Mouse (Mus musculus) T-cell, adult 2 months (primary cell): ENCODE data around the gene Radil.
A peak's percentile ranks its signal among the peaks of the same experiment; 100 is the strongest.

Experiments used
- DNase-seq: peaks from one replicate; pipeline ENCODE4 v3.0.0; 2022; ENCODE audit warnings: low spot score

Gene Radil

GRCm38 (mm10) chr5:142550706-142551652, at the start of gene Radil:
Radil (minus strand) TSS chr5:142551098.
- peak; percentile 76 for DNase-seq

GRCm38 (mm10) chr5:142597648-142598390, 46.9 kb upstream of the Radil start:
- DNase-seq = no peak

GRCm38 (mm10) chr5:142596723-142597122, 45.8 kb upstream of the Radil start:
- DNase-seq = no peak

- no peak for DNase-seq
These were observed 44.8 kb upstream of the Radil start for GRCm38 (mm10) chr5:142595698-142596097.

GRCm38 (mm10) chr5:142590953-142591616, 40.2 kb upstream of the Radil start:
- DNase-seq = no peak

GRCm38 (mm10) chr5:142583616-142584126, 32.8 kb upstream of the Radil start:
- DNase-seq = no peak

- peak; percentile 25 for DNase-seq
These were observed 30.6 kb upstream of the Radil start for GRCm38 (mm10) chr5:142581517-142581916.

- DNase-seq = no peak
These were observed 27.3 kb upstream of the Radil start for GRCm38 (mm10) chr5:142578192-142578591.

GRCm38 (mm10) chr5:142576832-142577231, 25.9 kb upstream of the Radil start:
- no peak for DNase-seq

- DNase-seq = no peak
These were observed 23.6 kb upstream of the Radil start for GRCm38 (mm10) chr5:142574323-142575057.

- no peak for DNase-seq
These were observed 13.7 kb upstream of the Radil start for GRCm38 (mm10) chr5:142564606-142565005.

- no peak for DNase-seq
These were observed 9.4 kb upstream of the Radil start for GRCm38 (mm10) chr5:142560261-142560660.

- peak; percentile 62 for DNase-seq
These were observed 6.6 kb upstream of the Radil start for GRCm38 (mm10) chr5:142557397-142558067.

- DNase-seq = no peak
These were observed 5.8 kb upstream of the Radil start for GRCm38 (mm10) chr5:142556721-142557120.

GRCm38 (mm10) chr5:142555866-142556265, 5.0 kb upstream of the Radil start:
- no peak for DNase-seq

- DNase-seq = no peak
These were observed 765 bp downstream of the Radil start for GRCm38 (mm10) chr5:142549961-142550705.

GRCm38 (mm10) chr5:142549441-142549840, 1.5 kb downstream of the Radil start:
- no peak for DNase-seq

GRCm38 (mm10) chr5:142547066-142547465, 3.8 kb downstream of the Radil start:
- DNase-seq = no peak

- DNase-seq = no peak
These were observed 4.6 kb downstream of the Radil start for GRCm38 (mm10) chr5:142546344-142546743.
